Mouse (Mus musculus) neural tube, embryonic 10.5 days (tissue): Measurements from ENCODE around the gene Rgl1.

Experiments
- DNase-seq: peaks from one replicate; pipeline ENCODE4 v3.0.0-alpha.2; 2017; ENCODE audit warnings: low spot score; ENCODE audit errors: extremely low spot score

The Rgl1 gene

GRCm38 (mm10) chr1:152720969-152721368 lies 45.2 kb downstream of the Rgl1 start:
- DNase-seq: no peak

GRCm38 (mm10) chr1:152718200-152718599 lies 48.0 kb downstream of the Rgl1 start:
- no peak for DNase-seq

- DNase-seq: no peak
Observed at GRCm38 (mm10) chr1:152717329-152717728, 48.8 kb downstream of the Rgl1 start.

GRCm38 (mm10) chr1:152714405-152714804 lies 51.7 kb downstream of the Rgl1 start:
- no peak for DNase-seq

GRCm38 (mm10) chr1:152713924-152714323 lies 52.2 kb downstream of the Rgl1 start:
- no peak for DNase-seq

GRCm38 (mm10) chr1:152711037-152711436 lies 55.1 kb downstream of the Rgl1 start:
- no peak for DNase-seq

- no peak for DNase-seq
Observed at GRCm38 (mm10) chr1:152707560-152707959, 58.6 kb downstream of the Rgl1 start.

GRCm38 (mm10) chr1:152703941-152704340 lies 62.2 kb downstream of the Rgl1 start:
- DNase-seq: no peak

- no peak for DNase-seq
Observed at GRCm38 (mm10) chr1:152702920-152703319, 63.2 kb downstream of the Rgl1 start.

- no peak for DNase-seq
Observed at GRCm38 (mm10) chr1:152701066-152701465, 65.1 kb downstream of the Rgl1 start.

GRCm38 (mm10) chr1:152697341-152697740 lies 68.8 kb downstream of the Rgl1 start:
- no peak for DNase-seq

GRCm38 (mm10) chr1:152695491-152695890 lies 70.7 kb downstream of the Rgl1 start:
- DNase-seq: no peak

- DNase-seq: no peak
Observed at GRCm38 (mm10) chr1:152689968-152690367, 76.2 kb downstream of the Rgl1 start.

GRCm38 (mm10) chr1:152687733-152688181 lies 78.4 kb downstream of the Rgl1 start:
- no peak for DNase-seq

- DNase-seq: peak; percentile 71
Observed at GRCm38 (mm10) chr1:152687099-152687730, 78.9 kb downstream of the Rgl1 start.

GRCm38 (mm10) chr1:152685531-152685930 lies 80.6 kb downstream of the Rgl1 start:
- DNase-seq: no peak

GRCm38 (mm10) chr1:152682368-152683194 lies 83.6 kb downstream of the Rgl1 start:
- DNase-seq: no peak

- no peak for DNase-seq
Observed at GRCm38 (mm10) chr1:152681676-152682367, 84.3 kb downstream of the Rgl1 start.

GRCm38 (mm10) chr1:152681116-152681515 lies 85.0 kb downstream of the Rgl1 start:
- no peak for DNase-seq

- DNase-seq: no peak
Observed at GRCm38 (mm10) chr1:152678451-152678850, 87.7 kb downstream of the Rgl1 start.

- no peak for DNase-seq
Observed at GRCm38 (mm10) chr1:152677482-152678211, 88.5 kb downstream of the Rgl1 start.
